In the genomic region with DNA sequence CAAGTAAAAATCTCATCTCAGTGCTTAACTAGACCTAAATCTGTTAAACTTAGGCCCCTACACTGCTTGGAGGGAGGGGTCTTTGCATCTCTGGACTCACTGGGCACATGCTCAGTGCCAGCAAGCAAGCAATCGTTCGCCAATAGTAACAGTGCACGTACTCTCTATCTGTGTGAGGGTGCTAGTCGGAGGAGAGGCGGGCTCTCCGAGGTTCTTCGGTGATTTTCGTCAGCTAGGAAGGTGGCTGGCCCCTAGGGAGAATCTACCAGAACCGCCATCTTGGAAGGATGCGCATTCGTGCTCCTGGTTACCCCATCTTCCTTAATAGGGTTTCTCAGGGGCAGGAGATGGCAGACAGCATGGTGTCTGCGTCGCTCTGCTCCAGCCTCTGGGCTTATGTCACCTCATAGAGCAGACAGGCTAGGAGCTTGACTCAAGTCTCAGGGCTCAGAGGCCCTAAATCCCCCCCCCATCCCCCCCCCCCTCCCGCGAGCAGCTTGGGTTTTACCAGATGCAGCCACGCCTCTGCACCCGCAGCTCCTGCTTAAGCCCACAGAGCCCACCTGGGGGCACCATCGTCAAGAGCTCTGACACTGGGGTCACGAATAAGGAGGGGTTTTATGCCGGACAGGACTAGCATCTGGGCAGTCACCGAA, we compare ENCODE assay signal across 8 mouse cellular contexts. TPM values are rescaled to one million over a fixed set of nuclear protein-coding genes. Genes with fewer than 3 reads are reported as not detected.
DNase-seq lines count a peak whose midpoint lies in the region; ATAC-seq and TF ChIP-seq lines count a peak whose summit lies in the region.

No protein-coding gene starts in this region.

- peak overlapping the region; percentile 56 for H3K9ac ChIP-seq in hindbrain, embryonic 15.5 days
- 0 out of 2 replicates have a peak overlapping the region, but pooled peaks have one; percentile 6 for H3K9ac ChIP-seq in lung, postnatal 0 days (replicated peaks; ENCODE audit: low read depth)

- peak overlapping the region; percentile 54 for H3K4me2 ChIP-seq in hindbrain, embryonic 15.5 days
- peak overlapping the region; percentile 48 for H3K4me2 ChIP-seq in lung, postnatal 0 days (replicated peaks; ENCODE audit: low read depth, low read length)

- no peaks in the 10 kb centered on the region for H3K36me3 ChIP-seq in hindbrain, embryonic 15.5 days
- H3K36me3 ChIP-seq in lung, postnatal 0 days (ENCODE audit: insufficient read depth, low read length): no peaks in the 10 kb centered on the region

- 18% methylated on average over 18 of the region's 21 CpGs for WGBS in hindbrain, embryonic 15.5 days
- WGBS in lung, postnatal 0 days: 21% methylated on average over 18 of the region's 21 CpGs

- intact Hi-C loops in gastrocnemius, adult 2 months (cut with DNase I): no loop called here

- no peaks in the 10 kb centered on the region for H3K4me1 ChIP-seq in hindbrain, embryonic 15.5 days (replicated peaks)
- H3K4me1 ChIP-seq in lung, postnatal 0 days (ENCODE audit: insufficient read depth, low read depth, low read length): no peaks in the 10 kb centered on the region

- no peaks in the 10 kb centered on the region for H3K27me3 ChIP-seq in hindbrain, embryonic 15.5 days
- no peaks in the 10 kb centered on the region for H3K27me3 ChIP-seq in lung, postnatal 0 days (replicated peaks; ENCODE audit: insufficient read depth, low read length)

- H3K27ac ChIP-seq in gastrocnemius, adult 2 months: peak overlapping the region; percentile 58
- peak overlapping the region; percentile 91 for H3K27ac ChIP-seq in hindbrain, embryonic 15.5 days (replicated peaks)
- H3K27ac ChIP-seq in lung, postnatal 0 days (ENCODE audit: low read length): no peak overlapping the region

- H3K9me3 ChIP-seq in hindbrain, embryonic 15.5 days: no peaks in the 10 kb centered on the region
- no peaks in the 10 kb centered on the region for H3K9me3 ChIP-seq in lung, postnatal 0 days (ENCODE audit: low read length)

- peak; percentile 83 for DNase-seq in T-cell, adult 2 months (ENCODE audit: low spot score)
- peak; percentile 44 to 71 for DNase-seq in cerebellum, postnatal 4 days (ENCODE audit: low spot score in 2 of 2)
- peak; percentile 48 for DNase-seq in gastrocnemius, adult 2 months
- peak; percentile 47 to 60 for DNase-seq in layer of hippocampus, postnatal 25 days (ENCODE audit: extremely low spot score in 1 of 2, low spot score in 1 of 2)
- DNase-seq in lung, postnatal 0 days (ENCODE audit: low spot score): peak; percentile 77
- peak; percentile 59 for DNase-seq in ovary, postnatal 14 days (ENCODE audit: low spot score)
- peak; percentile 81 for DNase-seq in thymus, postnatal 0 days (ENCODE audit: low spot score)

- TF ChIP-seq CTCF in gastrocnemius, adult 2 months (IDR thresholded peaks at IDR 0.05): no peak
- TF ChIP-seq CTCF in lung, postnatal 0 days (IDR thresholded peaks at IDR 0.05): peak; percentile 7; the same call in 1 of the 2 replicates

- TF ChIP-seq EP300 in lung, postnatal 0 days (IDR thresholded peaks at IDR 0.05): no peak

- H3K4me3 ChIP-seq in gastrocnemius, adult 2 months: peak overlapping the region; percentile 67
- H3K4me3 ChIP-seq in hindbrain, embryonic 15.5 days: peak overlapping the region; percentile 41
- H3K4me3 ChIP-seq in lung, postnatal 0 days (ENCODE audit: low read depth, low read length): peak overlapping the region; percentile 33

- ATAC-seq in hindbrain, embryonic 15.5 days (ENCODE audit: low FRiP score, low read depth): peak; percentile 99
- peak; percentile 97 for ATAC-seq in lung, postnatal 0 days

RNA-seq across cellular contexts. Expression of gene Araf, which starts 0.7 kb away (rescaled TPM):
- 10 to 100 TPM; 87.8 to 98.0 TPM for total RNA-seq in gastrocnemius, adult 2 months (2021)
- 348 and 366 TPM in 2 replicates for polyA plus RNA-seq in hindbrain, embryonic 15.5 days (2015; fragmentation: Nextera tagmentation; extraction: Ambion mirVana)
- total RNA-seq in layer of hippocampus, postnatal 25 days (2021): 100 to 1,000 TPM; 187 to 192 TPM
- polyA plus RNA-seq in lung, postnatal 0 days (2015; fragmentation: Nextera tagmentation; extraction: Ambion mirVana): 73.8 and 74.4 TPM in 2 replicates
- polyA plus RNA-seq in thymus, postnatal 0 days (2015; fragmentation: Nextera tagmentation; extraction: Ambion mirVana): 74.8 and 81.8 TPM in 2 replicates
